Mouse (Mus musculus) gastrocnemius, postnatal 4 days (tissue): ENCODE results near the gene Hes1. TPM values are rescaled to one million over a fixed set of nuclear protein-coding genes. Genes with fewer than 3 reads are reported as not detected.
A peak's percentile ranks its signal among the peaks of the same experiment; 100 is the strongest.

Experiments used
- DNase-seq, 2 experiments: peaks; one replicate each; pipeline ENCODE4 v3.0.0; 2021 to 2022; ENCODE audit warnings: low spot score in 2 of 2, mixed read lengths in 2 of 2
- long read RNA-seq, 2 experiments: library from polyadenylated mRNA; stranded (forward); transcript quantifications; one replicate each; pipeline ENCODE4 v2.0.0; 2021
- total RNA-seq, 2 experiments: library from RNA; stranded (reverse); gene quantifications; 2 replicates each; pipeline ENCODE4 v1.2.3; 2021

The Hes1 gene
- total RNA-seq, result 10 to 100 TPM; 29.5 to 30.0 TPM
- long read RNA-seq, experiment 1, transcript Hes1-201 (4 exons, 1,468 nt), result major isoform, 28 of 36 reads
- long read RNA-seq, experiment 1, partial matches to known transcripts, result 0 of 36 reads
- long read RNA-seq, experiment 1, other reads (novel, unspliced or antisense), result 4 of 36 reads
- long read RNA-seq, experiment 2, transcript Hes1-201 (4 exons, 1,468 nt), result major isoform, 35 of 43 reads
- long read RNA-seq, experiment 2, partial matches to known transcripts, result 1 of 43 reads
- long read RNA-seq, experiment 2, other reads (novel, unspliced or antisense), result 3 of 43 reads

GRCm38 (mm10) chr16:30063984-30064453 is at the start of gene Hes1:
Gene Hes1, plus strand, starts transcription at chr16:30064384.
- peak; percentile 90 to 95 for DNase-seq

- no peak for DNase-seq
These were observed 48.1 kb upstream of the Hes1 start for GRCm38 (mm10) chr16:30016064-30016463.

GRCm38 (mm10) chr16:30020124-30020523 is 44.1 kb upstream of the Hes1 start:
- peak in 1 of 2 experiments; percentile 51 for DNase-seq

- no peak for DNase-seq
These were observed 41.8 kb upstream of the Hes1 start for GRCm38 (mm10) chr16:30022352-30022751.

GRCm38 (mm10) chr16:30022890-30023797 is 41.0 kb upstream of the Hes1 start:
- DNase-seq, result no peak

- DNase-seq, result no peak
These were observed 39.4 kb upstream of the Hes1 start for GRCm38 (mm10) chr16:30024681-30025262.

- no peak for DNase-seq
These were observed 36.0 kb upstream of the Hes1 start for GRCm38 (mm10) chr16:30028184-30028583.

- DNase-seq, result no peak
These were observed 34.8 kb upstream of the Hes1 start for GRCm38 (mm10) chr16:30029264-30030003.

GRCm38 (mm10) chr16:30032326-30032904 is 31.8 kb upstream of the Hes1 start:
- DNase-seq, result no peak

- no peak for DNase-seq
These were observed 30.8 kb upstream of the Hes1 start for GRCm38 (mm10) chr16:30033390-30033789.

- DNase-seq, result no peak
These were observed 30.2 kb upstream of the Hes1 start for GRCm38 (mm10) chr16:30034001-30034400.

GRCm38 (mm10) chr16:30034521-30034920 is 29.7 kb upstream of the Hes1 start:
- DNase-seq, result peak in 1 of 2 experiments; percentile 60

GRCm38 (mm10) chr16:30034979-30035440 is 29.2 kb upstream of the Hes1 start:
- no peak for DNase-seq

GRCm38 (mm10) chr16:30036104-30036503 is 28.1 kb upstream of the Hes1 start:
- no peak for DNase-seq

GRCm38 (mm10) chr16:30038663-30039593 is 25.3 kb upstream of the Hes1 start:
- no peak for DNase-seq

- no peak for DNase-seq
These were observed 24.3 kb upstream of the Hes1 start for GRCm38 (mm10) chr16:30039841-30040240.

- no peak for DNase-seq
These were observed 21.3 kb upstream of the Hes1 start for GRCm38 (mm10) chr16:30042859-30043258.

- no peak for DNase-seq
These were observed 18.6 kb upstream of the Hes1 start for GRCm38 (mm10) chr16:30045615-30046014.

- no peak for DNase-seq
These were observed 17.2 kb upstream of the Hes1 start for GRCm38 (mm10) chr16:30047010-30047409.
